Mouse (Mus musculus) monocyte, adult 5-6 weeks (primary cell): ENCODE results near the gene Tns4. TPM values are rescaled to one million over a fixed set of nuclear protein-coding genes. Genes with fewer than 3 reads are reported as not detected.
A peak's percentile ranks its signal among the peaks of the same experiment; 100 is the strongest.

ENCODE experiments used
- ATAC-seq: fragments of 153-309, 156-312 bp; replicated peaks from 2 replicates; pipeline ENCODE4 v1.8.0; 2017; ENCODE audit warnings: mild to moderate bottlenecking; ENCODE audit not compliant: low TSS enrichment, insufficient number of reproducible peaks, severe bottlenecking, poor library complexity, low FRiP score
- total RNA-seq: library from RNA; stranded (forward); fragments of 200-1000, 200-491, 200-594 nt; gene quantifications from 3 replicates; pipeline ENCODE4 v1.2.3, GENCODE M21; 2017

Tns4 gene
- total RNA-seq, 1 experiment from 2014 or later: 4.2 TPM

GRCm38 (mm10) chr11:99065979-99066378 lies 23.1 kb downstream of the Tns4 start:
- ATAC-seq: peak; percentile 64

GRCm38 (mm10) chr11:99065353-99065752 lies 23.8 kb downstream of the Tns4 start:
- no peak for ATAC-seq

GRCm38 (mm10) chr11:99063406-99064131 lies 25.5 kb downstream of the Tns4 start:
- ATAC-seq: no peak

- no peak for ATAC-seq
These were observed 26.4 kb downstream of the Tns4 start for GRCm38 (mm10) chr11:99062661-99063060.

GRCm38 (mm10) chr11:99060435-99060834 lies 28.7 kb downstream of the Tns4 start:
- no peak for ATAC-seq

GRCm38 (mm10) chr11:99055571-99056452 lies 33.3 kb downstream of the Tns4 start:
- ATAC-seq: no peak

GRCm38 (mm10) chr11:99055143-99055542 lies 34.0 kb downstream of the Tns4 start:
- ATAC-seq: no peak

- no peak for ATAC-seq
These were observed 41.5 kb downstream of the Tns4 start for GRCm38 (mm10) chr11:99047643-99048042.

GRCm38 (mm10) chr11:99047120-99047519 lies 42.0 kb downstream of the Tns4 start:
- ATAC-seq: no peak

GRCm38 (mm10) chr11:99045159-99045889 lies 43.8 kb downstream of the Tns4 start:
- ATAC-seq: no peak

- no peak for ATAC-seq
These were observed 44.8 kb downstream of the Tns4 start for GRCm38 (mm10) chr11:99044306-99044705.

- ATAC-seq: no peak
These were observed 45.5 kb downstream of the Tns4 start for GRCm38 (mm10) chr11:99043632-99044031.

- ATAC-seq: no peak
These were observed 46.2 kb downstream of the Tns4 start for GRCm38 (mm10) chr11:99042834-99043431.

GRCm38 (mm10) chr11:99041841-99042780 lies 47.0 kb downstream of the Tns4 start:
- ATAC-seq: no peak

GRCm38 (mm10) chr11:99041051-99041729 lies 47.9 kb downstream of the Tns4 start, which contains the start of gene Igfbp4:
TSS of gene Igfbp4 (plus strand) at chr11:99041244.
- no peak for ATAC-seq

GRCm38 (mm10) chr11:99040346-99040974 lies 48.6 kb downstream of the Tns4 start:
- ATAC-seq: no peak

- peak; percentile 54; the same call in 1 of the 2 replicates for ATAC-seq
These were observed 49.3 kb downstream of the Tns4 start for GRCm38 (mm10) chr11:99039782-99040181.
